Mouse (Mus musculus) liver, embryonic 14.5 days (tissue): Measurements from ENCODE around the gene Acaa1b. TPM values are rescaled to one million over a fixed set of nuclear protein-coding genes. Genes with fewer than 3 reads are reported as not detected.

Source experiments
- ATAC-seq: fragments of 200-750 bp; cut with Nextera tagmentation; 2 replicates; pipeline ENCODE4 v1.8.0; 2017; ENCODE audit warnings: moderate number of reproducible peaks, mild to moderate bottlenecking, moderate library complexity; ENCODE audit not compliant: insufficient read depth
- DNase-seq, 3 experiments: peaks; one replicate each; pipeline ENCODE4 v3.0.0-alpha.2; 2012 to 2013; ENCODE audit warnings: low read depth in 3 of 3, low spot score in 3 of 3
- H3K27ac ChIP-seq: fragments of 300-500 bp; sonication (generic); 2 replicates; pipeline ENCODE4 v1.5.1; 2014; ENCODE audit warnings: moderate library complexity, mild to moderate bottlenecking, control low read depth, inconsistent platforms
- H3K27me3 ChIP-seq: fragments of 300-500 bp; sonication (generic); 2 replicates; pipeline ENCODE4 v1.6.1; 2014; ENCODE audit warnings: mild to moderate bottlenecking, low read length, moderate library complexity; ENCODE audit not compliant: control insufficient read depth, insufficient read depth
- H3K36me3 ChIP-seq: fragments of 300-500 bp; sonication (generic); replicated peaks from 2 replicates; pipeline ENCODE4 v1.6.1; 2014; ENCODE audit warnings: low read depth; ENCODE audit not compliant: control insufficient read depth, insufficient read depth
- H3K4me1 ChIP-seq, 2 experiments: fragments of 200-500 bp in 1 of 2; fragments of 300-500 bp in 1 of 2; sonication (generic) in 1 of 2; replicated peaks; 2 replicates each; pipeline ENCODE4 v1.6.1; 2012 to 2014; ENCODE audit warnings: antibody characterized with exemption in 1 of 2, inconsistent platforms in 1 of 2, low read length in 1 of 2; ENCODE audit not compliant: control insufficient read depth in 2 of 2, insufficient read depth in 2 of 2
- H3K4me2 ChIP-seq: fragments of 300-500 bp; sonication (generic); 2 replicates; pipeline ENCODE4 v1.6.1; 2014; ENCODE audit warnings: low read depth, mild to moderate bottlenecking, control low read depth, moderate library complexity
- H3K4me3 ChIP-seq, 2 experiments: fragments of 200-500 bp in 1 of 2; fragments of 300-500 bp in 1 of 2; sonication (generic) in 1 of 2; 2 replicates each; pipeline ENCODE4 v1.5.1; 2012 to 2014; ENCODE audit warnings: low read depth in 2 of 2, low read length in 2 of 2, mild to moderate bottlenecking in 2 of 2, control low read depth in 1 of 2, inconsistent platforms in 1 of 2, moderate library complexity in 1 of 2; ENCODE audit not compliant: insufficient read depth in 1 of 2
- H3K9ac ChIP-seq: fragments of 300-500 bp; sonication (generic); replicated peaks from 2 replicates; pipeline ENCODE4 v1.6.1; 2014; ENCODE audit warnings: mild to moderate bottlenecking, control low read depth, moderate library complexity
- H3K9me3 ChIP-seq: fragments of 300-500 bp; sonication (generic); 2 replicates; pipeline ENCODE4 v1.6.1; 2016; ENCODE audit warnings: low read length, mixed read lengths; ENCODE audit not compliant: control insufficient read depth
- CTCF ChIP-seq: IDR thresholded peaks from 2 replicates; pipeline ENCODE4 v1.5.1; 2016; ENCODE audit warnings: antibody characterized with exemption, low read depth, control low read depth
- EP300 ChIP-seq: IDR thresholded peaks from 2 replicates; pipeline ENCODE4 v1.6.1; 2016; ENCODE audit warnings: antibody characterized with exemption, low read depth
- WGBS: fragments of 180-500 bp; shearing (Covaris S2); extraction: QIAGEN DNeasy Blood & Tissue Kit; methylation state at CpG from one replicate; pipeline ENCODE4 v1.1.7; 2014; ENCODE audit not compliant: insufficient replicate concordance; 5-methylcytosine and 5-hydroxymethylcytosine counted together
- polyA plus RNA-seq, 2 experiments: library from polyadenylated mRNA; depleted of rRNA in 1 of 2; stranded (reverse) in 1 of 2; unstranded in 1 of 2; fragments of >200 nt; fragmentation: Nextera tagmentation in 1 of 2; extraction: Ambion mirVana in 1 of 2; gene quantifications; 2 replicates each; pipeline versions ENCODE4 v1.2.1 to v1.2.3; 2012 to 2014

Gene Acaa1b
- polyA plus RNA-seq, 2 experiments, result 4.2 to 7.0 TPM

- Histone ChIP-seq H3K27ac (no peak overlapping the region), H3K27me3 (no peaks in the 10 kb centered on the region), H3K4me2 (no peak overlapping the region), H3K4me1 (no peaks in the 10 kb centered on the region), H3K36me3 (no peaks in the 10 kb centered on the region), H3K9ac (no peak overlapping the region), H3K4me3 (no peak overlapping the region), H3K9me3 (no peaks in the 10 kb centered on the region)
- 61% methylated on average over 10 of the region's 10 CpGs for WGBS
- DNase-seq (no peak), ATAC-seq (no peak)
- TF ChIP-seq EP300 (no peak), CTCF (no peak)
Measured at GRCm38 (mm10) chr9:119199151-119199861, 42.4 kb upstream of the Acaa1b start.

DNA sequence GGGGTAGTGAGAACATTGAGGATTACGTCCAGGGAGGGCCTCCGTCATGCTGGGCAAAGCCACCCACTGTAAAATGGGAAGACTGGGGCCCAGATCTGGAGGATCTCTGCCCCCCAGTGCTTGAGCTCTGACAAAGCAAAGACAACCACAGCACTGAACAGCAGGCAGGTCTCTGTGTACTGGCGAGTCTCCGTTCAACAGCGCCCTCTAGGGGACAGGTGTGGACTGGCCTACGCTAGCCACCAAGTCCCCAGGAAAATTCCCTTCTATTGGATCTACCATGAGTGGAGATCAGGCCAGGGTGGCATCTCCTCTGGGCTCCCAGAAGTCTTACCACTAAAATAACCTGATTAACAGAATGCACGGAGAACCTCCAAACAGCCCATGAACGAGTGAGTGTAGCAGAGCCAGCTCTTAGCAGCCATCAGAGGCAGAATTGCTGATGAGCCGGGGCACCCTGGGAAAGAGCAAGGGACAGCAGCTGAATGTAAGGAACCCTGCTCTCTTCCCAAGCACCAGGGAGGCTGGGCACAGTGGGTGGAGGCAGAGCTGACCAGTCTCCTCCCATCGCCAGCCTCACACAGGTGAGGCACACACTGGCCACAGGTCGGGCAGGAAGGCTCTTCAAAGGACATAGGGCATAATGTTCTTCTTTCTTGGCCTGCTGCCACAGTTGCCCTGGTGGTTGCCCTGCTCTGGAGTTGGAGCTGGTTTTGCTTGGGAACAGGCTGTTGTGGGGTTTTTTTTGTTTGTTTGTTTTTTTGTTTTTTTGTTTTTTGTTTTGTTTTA, 35.5 kb upstream of the Acaa1b start:
- no peaks in the 10 kb centered on the region for H3K27me3 ChIP-seq
- WGBS, result 37% methylated on average over 11 of the region's 11 CpGs
- H3K9ac ChIP-seq, result no peak overlapping the region
- ATAC-seq (no peak), DNase-seq (peak; percentile 11 to 14 (median 13))
- no peaks in the 10 kb centered on the region for H3K9me3 ChIP-seq
- no peaks in the 10 kb centered on the region for H3K36me3 ChIP-seq
- no peak overlapping the region for H3K4me2 ChIP-seq
- no peaks in the 10 kb centered on the region for H3K4me1 ChIP-seq
- H3K4me3 ChIP-seq, result no peak overlapping the region
- H3K27ac ChIP-seq, result no peak overlapping the region
- TF ChIP-seq CTCF, result peak; percentile 88
- no peak for TF ChIP-seq EP300

GRCm38 (mm10) chr9:119181241-119181728, 24.4 kb upstream of the Acaa1b start:
- no peak for DNase-seq
- H3K4me2 ChIP-seq, result no peak overlapping the region
- no peak for TF ChIP-seq EP300
- no peak for TF ChIP-seq CTCF
- H3K4me3 ChIP-seq, result no peak overlapping the region
- ATAC-seq, result no peak
- H3K27ac ChIP-seq, result no peak overlapping the region
- H3K27me3 ChIP-seq, result no peaks in the 10 kb centered on the region
- no peaks in the 10 kb centered on the region for H3K4me1 ChIP-seq
- no peaks in the 10 kb centered on the region for H3K9me3 ChIP-seq
- H3K9ac ChIP-seq, result no peak overlapping the region
- H3K36me3 ChIP-seq, result no peaks in the 10 kb centered on the region
- WGBS, result 22% methylated on average over 3 of the region's 3 CpGs

GRCm38 (mm10) chr9:119179292-119179691, 22.4 kb upstream of the Acaa1b start:
- no peaks in the 10 kb centered on the region for H3K27me3 ChIP-seq

DNA sequence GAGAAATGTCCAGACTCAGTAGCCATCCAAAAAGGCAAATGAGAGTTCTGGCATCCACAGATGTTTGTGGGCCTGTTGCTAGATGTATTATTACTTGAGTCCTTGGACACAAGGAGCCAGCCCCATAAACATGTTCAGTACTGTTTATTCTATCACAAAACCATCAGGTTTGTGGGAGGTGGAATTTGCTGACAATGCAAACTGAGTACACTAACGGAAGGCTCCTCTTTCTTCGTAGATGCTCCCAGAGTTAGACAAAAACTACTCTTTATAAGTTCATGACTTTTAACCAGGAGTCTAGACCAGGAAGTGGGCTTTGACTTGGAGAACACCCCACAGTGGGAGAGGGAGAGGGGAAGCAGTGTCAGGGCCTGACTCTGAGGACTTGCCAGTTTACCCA, 10.7 kb upstream of the Acaa1b start:
- Histone ChIP-seq H3K27ac (no peak overlapping the region), H3K9ac (no peak overlapping the region), H3K4me1 (no peaks in the 10 kb centered on the region; a peak in 1 of 4 replicates), H3K36me3 (no peaks in the 10 kb centered on the region), H3K4me2 (no peak overlapping the region), H3K27me3 (no peaks in the 10 kb centered on the region), H3K9me3 (no peaks in the 10 kb centered on the region), H3K4me3 (no peak overlapping the region)
- DNase-seq (no peak), ATAC-seq (no peak)
- WGBS, result 66% methylated on average over 2 of the region's 2 CpGs
- TF ChIP-seq CTCF (no peak), EP300 (no peak)

More at GRCm38 (mm10) chr9:119179292-119179691, 22.4 kb upstream of the Acaa1b start:
- no peak overlapping the region for H3K4me2 ChIP-seq
- DNase-seq (no peak), ATAC-seq (no peak)
- H3K4me1 ChIP-seq, result no peaks in the 10 kb centered on the region
- WGBS, result 69% methylated on average over 11 of the region's 11 CpGs
- no peak for TF ChIP-seq CTCF
- TF ChIP-seq EP300, result no peak
- no peak overlapping the region for H3K27ac ChIP-seq
- no peaks in the 10 kb centered on the region for H3K9me3 ChIP-seq
- no peak overlapping the region for H3K9ac ChIP-seq
- H3K36me3 ChIP-seq, result no peaks in the 10 kb centered on the region
- no peak overlapping the region for H3K4me3 ChIP-seq
